Mouse (Mus musculus) left cerebral cortex, postnatal 14 days (tissue): ENCODE data around the gene Myo9b. TPM values are rescaled to one million over a fixed set of nuclear protein-coding genes. Genes with fewer than 3 reads are reported as not detected.

ENCODE experiments used
- DNase-seq, 2 experiments: peaks; one replicate each; pipeline ENCODE4 v3.0.0; 2021 to 2022; ENCODE audit warnings: low spot score in 2 of 2, mixed read lengths in 1 of 2
- intact Hi-C: fragments of 180-260 bp; cut with DNase I; formaldehyde crosslinking; loops from one replicate; pipeline ENCODE4 v1.15.1; 2025
- total RNA-seq, 2 experiments: library from RNA; stranded (reverse); gene quantifications; 2 replicates each; pipeline ENCODE4 v1.2.3; 2021

Myo9b gene
- total RNA-seq, 2 experiments from 2014 or later = 29.0 to 30.0 TPM

DNA sequence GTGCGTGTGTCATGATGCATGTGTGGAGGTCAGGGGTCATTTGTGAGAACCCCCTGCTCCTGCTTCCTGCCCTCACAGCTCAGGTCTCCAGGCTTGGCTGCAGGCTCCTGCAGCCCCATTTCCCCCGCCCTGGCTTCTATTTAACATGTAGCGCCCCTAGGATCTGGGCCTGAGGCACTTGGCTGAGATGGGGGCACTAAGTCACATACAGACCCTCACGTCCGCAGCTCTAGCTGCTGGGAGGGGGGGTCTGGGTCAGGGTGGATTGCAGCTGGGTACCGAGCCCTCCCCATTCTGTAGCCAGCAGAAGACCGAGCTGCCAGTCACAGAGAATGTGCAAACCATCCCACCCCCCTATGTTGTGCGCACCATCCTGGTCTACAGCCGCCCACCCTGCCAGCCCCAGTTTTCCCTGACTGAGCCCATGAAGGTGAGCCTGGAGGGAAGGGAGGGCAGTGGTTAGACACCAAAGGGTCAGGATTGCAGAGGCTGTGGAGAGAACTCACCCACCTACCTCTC lies 130.0 kb downstream of the Myo9b start:
- DNase-seq = no peak
- intact Hi-C loops = no loop called here

DNA sequence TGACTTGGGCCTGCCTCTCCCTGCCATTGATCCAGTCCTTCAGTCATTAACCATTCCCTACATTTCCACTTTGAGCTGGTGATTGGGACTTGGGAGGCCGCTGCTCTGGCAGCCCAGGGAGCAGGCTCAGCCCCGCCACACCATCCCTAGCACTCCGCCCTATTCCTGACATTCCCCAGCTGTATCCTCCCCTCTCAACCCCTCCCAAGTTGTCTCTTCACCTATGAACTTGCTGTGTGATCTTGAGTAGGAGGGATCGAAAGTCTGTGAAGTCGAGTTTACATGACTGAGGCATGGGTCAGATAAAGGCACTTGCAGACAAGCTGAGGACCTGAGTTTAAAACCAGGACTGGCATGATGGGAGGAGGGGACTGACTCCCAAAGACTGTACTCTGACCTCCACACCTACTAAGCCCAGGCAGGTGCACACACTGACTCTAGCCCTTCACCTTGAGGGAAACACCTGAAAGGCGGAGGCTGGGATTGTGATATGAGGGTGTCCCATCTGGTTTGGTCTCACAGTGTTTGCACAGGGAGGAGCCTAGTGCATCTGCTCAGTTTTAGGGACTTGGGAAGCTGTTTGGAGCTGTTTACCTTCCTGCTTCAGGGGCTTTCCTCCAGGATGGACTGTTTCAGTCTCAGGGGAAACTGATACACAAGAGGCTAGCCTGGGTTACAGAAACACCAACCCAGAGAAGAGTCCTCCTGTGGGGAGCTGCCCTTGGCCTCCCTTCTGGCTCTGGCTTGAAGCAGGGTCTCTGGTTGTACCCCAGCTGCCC lies 130.8 kb downstream of the Myo9b start:
- DNase-seq = no peak
- intact Hi-C loops = no loop called here

DNA sequence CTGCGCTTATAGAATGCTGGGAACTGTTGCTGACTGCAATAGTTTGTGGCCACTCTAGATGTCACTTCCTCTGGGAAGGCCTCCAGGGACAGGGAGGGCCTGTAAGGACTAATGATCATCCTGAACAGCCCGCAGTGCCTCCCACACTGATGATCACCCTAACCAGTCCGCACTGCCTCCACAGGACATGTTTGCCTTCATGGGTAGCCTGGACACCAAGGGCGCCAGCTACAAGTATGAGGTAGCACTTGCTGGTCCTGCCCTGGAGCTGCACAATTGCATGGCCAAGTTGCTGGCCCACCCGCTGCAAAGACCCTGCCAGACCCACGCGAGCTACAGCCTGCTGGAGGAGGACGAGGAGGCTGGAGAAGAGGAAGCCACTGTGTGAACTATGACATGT lies 131.5 kb downstream of the Myo9b start:
- intact Hi-C loops = no loop called here
- DNase-seq = no peak

DNA sequence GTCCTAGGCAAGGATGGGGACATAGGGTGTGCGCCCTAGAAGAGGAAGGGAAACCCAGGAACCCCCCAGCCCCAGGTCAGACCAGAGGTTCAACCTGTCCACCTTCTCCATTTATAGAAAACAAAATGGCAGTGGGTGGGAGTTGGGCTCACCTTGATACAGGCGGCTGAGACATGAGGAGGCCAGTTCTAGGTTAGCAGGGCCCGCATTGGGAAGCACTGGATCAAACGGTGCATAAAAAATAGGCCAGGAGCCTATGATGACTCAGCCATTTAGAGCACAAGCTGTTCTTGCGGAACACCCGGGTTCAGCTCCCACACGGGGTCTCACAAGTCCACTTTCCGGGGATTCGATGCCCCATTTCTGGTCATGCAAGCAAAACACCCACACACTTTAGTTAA lies 132.4 kb downstream of the Myo9b start:
- intact Hi-C loops = no loop called here

DNA sequence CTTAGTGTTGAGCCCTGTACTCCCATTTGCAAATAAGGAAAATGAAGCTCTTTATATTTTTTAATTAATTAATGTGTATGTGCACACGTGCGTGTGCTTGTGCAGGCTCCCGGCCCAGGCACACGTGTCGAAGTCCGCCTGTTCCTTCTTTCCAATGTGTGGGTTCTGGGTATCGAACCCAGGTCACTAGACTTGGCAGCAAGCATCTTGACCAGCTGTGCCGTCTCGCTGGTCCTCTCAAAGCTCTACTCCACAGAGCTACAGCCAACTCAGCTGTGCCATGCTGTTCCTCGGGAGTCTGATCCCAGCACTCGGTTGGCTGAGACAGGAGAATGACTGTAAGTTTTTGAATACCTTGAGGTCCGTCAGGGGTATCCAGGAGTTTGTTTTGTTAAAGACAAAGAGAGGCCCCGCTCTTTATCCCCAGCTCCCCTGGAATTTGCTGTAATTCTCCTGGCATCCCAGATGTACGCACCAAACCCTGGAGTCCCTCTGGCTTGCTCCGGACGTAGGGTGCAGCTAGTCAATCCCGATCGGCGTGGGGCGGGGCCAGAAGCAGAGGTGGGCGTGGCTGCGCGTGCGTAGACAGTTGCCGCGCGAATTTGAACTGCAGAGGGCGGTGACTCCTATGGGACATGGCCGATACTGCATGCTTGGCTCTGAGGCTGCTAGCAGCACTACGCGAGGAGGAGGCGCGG lies 133.0 kb downstream of the Myo9b start, which contains the start of gene Ankle1:
TSS of gene Ankle1 (plus strand) at position 610 of the 698 bp plus-strand sequence.
- DNase-seq = peak; percentile 93
- intact Hi-C loops = no loop called here

More for the DNA sequence above, 132.4 kb downstream of the Myo9b start:
- no peak for DNase-seq

DNA sequence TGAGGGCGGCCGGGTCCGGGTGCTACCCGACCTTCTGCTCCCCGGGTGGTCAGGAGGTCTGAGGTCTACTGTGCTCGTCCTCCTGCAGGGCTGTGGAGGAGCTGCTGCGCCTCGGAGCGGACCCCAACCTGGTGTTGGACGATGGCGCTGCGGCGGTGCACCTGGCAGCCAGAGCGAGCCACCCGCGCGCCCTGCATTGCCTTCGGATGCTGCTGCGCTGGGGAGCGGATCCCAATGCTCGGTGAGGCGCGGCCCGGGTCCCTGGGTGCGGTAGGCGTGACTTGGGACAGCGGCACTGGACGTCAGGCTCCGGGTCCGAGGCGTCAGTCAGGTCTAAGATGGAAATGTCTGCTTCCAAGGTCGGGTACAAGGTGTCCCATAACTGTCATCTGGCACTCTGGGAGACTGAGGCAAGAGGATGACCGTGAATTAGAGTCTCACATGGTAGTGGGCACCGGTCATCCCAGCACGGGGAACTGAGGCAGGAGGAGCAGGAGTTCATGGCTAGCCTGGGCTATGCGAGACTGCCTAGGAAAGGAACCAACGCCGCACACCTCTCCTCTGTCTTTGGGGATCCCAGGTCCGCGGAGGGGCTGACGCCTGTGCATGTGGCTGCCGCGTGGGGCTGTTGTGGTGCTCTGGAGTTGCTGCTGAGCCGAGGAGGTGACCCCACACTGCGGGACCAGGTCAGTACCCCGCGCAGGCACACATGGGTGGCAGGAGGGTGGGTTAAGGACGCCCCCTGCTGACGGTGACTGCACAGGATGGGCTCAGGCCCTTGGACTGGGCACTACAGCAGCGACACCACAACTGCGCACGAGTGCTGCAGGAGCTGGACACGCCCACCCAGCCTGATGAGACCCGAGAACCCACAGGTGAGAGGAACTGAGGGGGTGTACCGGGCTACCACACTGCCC lies 133.8 kb downstream of the Myo9b start:
- DNase-seq = no peak
- intact Hi-C loops = no loop called here

DNA sequence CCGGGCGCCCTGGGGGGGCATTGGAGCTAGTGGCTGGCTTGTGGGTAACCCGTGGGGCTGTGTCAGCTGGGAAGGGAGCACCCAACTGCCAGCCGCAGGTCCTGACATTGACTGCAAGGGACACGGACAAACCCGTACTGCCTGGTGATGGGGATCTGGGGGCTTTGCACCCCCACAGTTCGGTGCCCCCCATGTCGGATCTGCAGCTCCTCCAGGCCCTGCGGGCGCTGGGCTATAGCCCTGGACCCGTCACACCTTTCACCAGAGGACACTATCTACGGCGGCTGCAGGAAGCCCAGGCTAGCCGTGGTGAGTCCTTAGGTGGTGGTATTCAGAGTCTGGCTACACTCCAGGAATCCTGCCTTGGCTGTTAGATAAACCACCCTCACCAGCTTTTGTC lies 134.9 kb downstream of the Myo9b start:
- intact Hi-C loops = no loop called here
- no peak for DNase-seq

DNA sequence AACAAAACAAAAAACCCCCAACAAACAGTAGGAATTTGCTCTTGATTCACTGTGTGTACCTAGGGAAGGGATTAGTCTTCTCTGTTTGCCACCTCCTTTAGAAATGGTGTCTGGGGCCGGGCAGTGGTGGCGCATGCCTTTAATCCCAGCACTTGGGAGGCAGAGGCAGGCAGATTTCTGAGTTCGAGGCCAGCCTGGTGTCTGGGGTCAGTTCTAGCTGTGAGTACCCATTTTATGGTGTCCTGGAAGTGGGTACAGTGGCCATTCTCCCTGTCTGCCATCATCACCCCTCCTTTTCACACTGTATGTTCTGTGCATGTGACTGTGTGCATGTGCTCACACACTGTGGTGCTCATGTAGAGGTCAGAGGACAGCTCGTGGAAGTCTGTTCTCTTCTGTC lies 135.7 kb downstream of the Myo9b start:
- intact Hi-C loops = no loop called here
- no peak for DNase-seq

Other genes with a start within 250 kb of the Myo9b start
- 10 to 100 TPM; 11.7 to 15.3 TPM for gene Haus8, start 220 bp downstream of the Myo9b start, total RNA-seq
- 10 to 100 TPM; 84.5 to 94.0 TPM for gene Use1, start 94.1 kb downstream of the Myo9b start, total RNA-seq
- 10 to 100 TPM; 20.2 TPM for gene Ocel1, start 98.6 kb downstream of the Myo9b start, total RNA-seq
- 10 to 100 TPM; 32.2 to 34.2 TPM for gene Nr2f6, start 109.2 kb downstream of the Myo9b start, total RNA-seq
- 1 to 10 TPM; 5.9 to 7.2 TPM for gene Ushbp1, start 123.1 kb downstream of the Myo9b start, total RNA-seq
- 10 to 100 TPM; 87.1 to 91.0 TPM for gene Babam1, start 124.1 kb downstream of the Myo9b start, total RNA-seq
- gene Ankle1, start 133.3 kb downstream of the Myo9b start, total RNA-seq = under 1 TPM; 0.29 to 0.38 TPM
- gene Abhd8, start 190.9 kb downstream of the Myo9b start, total RNA-seq = 100 to 1,000 TPM; 225 to 230 TPM
- gene Mrpl34, start 192.2 kb downstream of the Myo9b start, total RNA-seq = 10 to 100 TPM; 75.5 to 79.8 TPM
- gene Dda1, start 196.5 kb downstream of the Myo9b start, total RNA-seq = 100 to 1,000 TPM in 1 of 2 experiments, 10 to 100 TPM in 1; 96.0 to 106 TPM
- 10 to 100 TPM; 68.7 to 74.9 TPM for gene Ano8, start 213.2 kb downstream of the Myo9b start, total RNA-seq
- gene Gtpbp3, start 215.4 kb downstream of the Myo9b start, total RNA-seq = 10 to 100 TPM; 29.8 to 30.8 TPM
- gene Plvap, start 239.0 kb downstream of the Myo9b start, total RNA-seq = 1 to 10 TPM; 6.6 to 7.6 TPM